Mouse (Mus musculus) thymus, adult 2 months (tissue): ENCODE data around the gene B3galt6. TPM values are rescaled to one million over a fixed set of nuclear protein-coding genes. Genes with fewer than 3 reads are reported as not detected.

Experiments used
- DNase-seq: peaks from one replicate; pipeline ENCODE4 v3.0.0; 2021
- H3K27ac ChIP-seq: fragments of 200-500 bp; 2 replicates; pipeline ENCODE4 v1.5.1; 2012; ENCODE audit warnings: low read length, control low read depth; ENCODE audit not compliant: control insufficient read depth, insufficient read depth
- H3K27me3 ChIP-seq: fragments of 200-500 bp; 2 replicates; pipeline ENCODE4 v1.6.1; 2012; ENCODE audit warnings: mild to moderate bottlenecking, low read length, moderate library complexity, mixed read lengths; ENCODE audit not compliant: control insufficient read depth, insufficient read depth
- H3K36me3 ChIP-seq: fragments of 200-500 bp; 2 replicates; pipeline ENCODE4 v1.6.1; 2012; ENCODE audit warnings: mild to moderate bottlenecking, low read length, moderate library complexity; ENCODE audit not compliant: control insufficient read depth, insufficient read depth
- H3K4me1 ChIP-seq: fragments of 200-500 bp; replicated peaks from 2 replicates; pipeline ENCODE4 v1.6.1; 2012; ENCODE audit warnings: low read length; ENCODE audit not compliant: control insufficient read depth, insufficient read depth
- H3K4me3 ChIP-seq: fragments of 200-500 bp; 2 replicates; pipeline ENCODE4 v1.5.1; 2012; ENCODE audit warnings: mild to moderate bottlenecking, low read length, control low read depth, moderate library complexity; ENCODE audit not compliant: control insufficient read depth, insufficient read depth
- CTCF ChIP-seq: fragments of 200-500 bp; IDR thresholded peaks from 2 replicates; pipeline ENCODE4 v1.5.1; 2012; ENCODE audit warnings: mild to moderate bottlenecking, control low read depth, low read length, moderate library complexity, borderline replicate concordance; ENCODE audit not compliant: control insufficient read depth, poor library complexity, insufficient read depth; ENCODE audit errors: extremely low read depth
- POLR2A ChIP-seq: fragments of 200-500 bp; IDR thresholded peaks from 2 replicates; pipeline ENCODE4 v1.6.1; 2012; ENCODE audit warnings: mild to moderate bottlenecking, low read length, control low read depth, moderate library complexity; ENCODE audit not compliant: control insufficient read depth, poor library complexity, insufficient read depth; ENCODE audit errors: extremely low read depth
- WGBS: fragments of 180-500 bp; shearing (Covaris S2); methylation state at CpG from one replicate; pipeline ENCODE4 v1.1.7; 2018; 5-methylcytosine and 5-hydroxymethylcytosine counted together
- polyA plus RNA-seq: library from polyadenylated mRNA; depleted of rRNA; stranded (reverse); fragments of >200 nt; gene quantifications from 2 replicates; pipeline ENCODE4 v1.2.3, GENCODE M21; 2012

Gene B3galt6
- polyA plus RNA-seq, 1 experiment: 9.5 TPM

DNA sequence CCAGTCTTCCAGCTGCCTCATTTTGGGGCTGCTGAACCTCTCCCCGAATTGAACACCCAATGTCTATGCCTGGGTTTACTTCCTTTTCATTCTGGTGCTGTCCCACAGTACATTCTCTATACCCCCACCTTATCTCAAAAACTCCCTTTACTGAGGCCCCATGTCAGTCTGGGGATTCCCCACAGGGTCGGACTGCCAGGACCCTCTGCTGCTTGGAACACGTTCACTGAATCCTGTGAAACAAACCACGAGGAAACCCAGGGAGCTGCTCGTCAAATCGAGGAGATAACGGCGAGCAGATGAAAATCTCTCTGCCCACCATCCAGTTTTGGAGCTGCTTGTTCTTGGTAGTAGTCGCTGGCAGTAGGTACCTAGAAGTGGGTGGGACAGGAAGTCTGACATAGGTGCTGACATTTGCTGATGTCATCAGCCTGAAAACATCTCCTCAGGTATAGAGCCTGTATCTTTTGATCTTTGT, 29.5 kb upstream of the B3galt6 start:
- TF ChIP-seq POLR2A: no peak
- no peak for TF ChIP-seq CTCF
- 34% methylated on average over 9 of the region's 9 CpGs for WGBS
- H3K27me3 ChIP-seq: no peaks in the 10 kb centered on the region

GRCm38 (mm10) chr4:156021381-156021780, 28.9 kb upstream of the B3galt6 start:
- WGBS: 46% methylated on average over 3 of the region's 3 CpGs
- TF ChIP-seq CTCF (no peak), POLR2A (no peak)
- H3K27ac ChIP-seq: peak overlapping the region; percentile 97
- no peaks in the 10 kb centered on the region for H3K27me3 ChIP-seq
- H3K36me3 ChIP-seq: no peaks in the 10 kb centered on the region
- H3K4me3 ChIP-seq: no peak overlapping the region; the same call in 1 of the 2 replicates
- DNase-seq: no peak
- peaks cover 25% of the 10 kb centered on the region for H3K4me1 ChIP-seq

More for the DNA sequence above, 29.5 kb upstream of the B3galt6 start:
- DNase-seq: no peak
- Histone ChIP-seq H3K4me1 (peaks cover 30% of the 10 kb centered on the region), H3K27ac (peak overlapping the region; percentile 97), H3K4me3 (peak overlapping the region; percentile 15), H3K36me3 (no peaks in the 10 kb centered on the region)

DNA sequence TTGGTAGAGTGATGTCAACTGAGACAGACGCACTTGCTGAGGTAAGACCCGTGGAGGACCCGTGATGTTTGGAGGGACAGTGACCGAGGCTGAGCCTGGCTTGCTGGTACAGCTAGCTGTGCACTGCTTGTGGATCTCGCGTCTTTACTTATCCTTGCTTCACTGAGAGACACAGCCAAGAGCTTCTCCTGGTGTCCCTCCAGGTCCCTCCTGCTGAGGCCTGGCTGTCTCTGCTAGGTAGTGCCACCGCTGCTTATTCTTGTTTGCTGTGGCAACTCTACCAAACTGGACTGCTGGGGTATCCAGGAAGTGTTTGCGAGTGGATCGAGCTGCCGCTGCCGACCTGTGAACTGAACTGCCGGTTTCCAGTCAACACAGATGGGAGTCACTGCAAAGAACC, 27.3 kb upstream of the B3galt6 start:
- Histone ChIP-seq H3K36me3 (no peaks in the 10 kb centered on the region), H3K27me3 (no peaks in the 10 kb centered on the region), H3K27ac (no peak overlapping the region), H3K4me3 (no peak overlapping the region), H3K4me1 (peaks cover 19% of the 10 kb centered on the region)
- TF ChIP-seq POLR2A (no peak), CTCF (no peak)
- 97% methylated on average over 12 of the region's 12 CpGs for WGBS
- DNase-seq: no peak

DNA sequence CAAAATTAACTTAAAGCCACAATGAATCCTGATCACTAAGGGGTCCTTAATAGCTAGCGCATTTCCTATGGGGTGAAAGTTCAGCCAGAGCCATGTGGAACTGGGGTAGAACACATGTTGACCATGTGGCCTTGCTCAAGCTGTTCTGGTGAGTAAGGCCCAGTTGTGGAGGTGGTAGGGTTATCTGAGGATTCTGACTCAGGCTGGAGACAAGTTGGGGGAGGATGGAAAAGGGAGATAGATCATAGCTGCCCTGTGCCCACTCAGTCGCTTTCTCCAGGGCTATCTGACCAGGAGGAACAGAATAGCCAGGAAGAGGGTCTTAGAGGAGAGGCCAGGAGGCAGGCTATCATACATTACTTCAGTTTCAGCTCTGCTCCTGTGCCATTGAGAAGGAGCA, 22.0 kb upstream of the B3galt6 start:
- peaks cover 24% of the 10 kb centered on the region for H3K36me3 ChIP-seq
- H3K27ac ChIP-seq: no peak overlapping the region
- 98% methylated on average over 2 of the region's 2 CpGs for WGBS
- 0 out of 2 replicates have a peak, but pooled peaks cover 4% of the 10 kb centered on the region for H3K4me1 ChIP-seq
- DNase-seq: no peak
- H3K4me3 ChIP-seq: no peak overlapping the region
- TF ChIP-seq CTCF (no peak), POLR2A (no peak)
- no peaks in the 10 kb centered on the region for H3K27me3 ChIP-seq

- peak within 1 kb of the TSS; percentile 29; the same call in 1 of the 2 replicates for H3K27ac ChIP-seq
- no peak for TF ChIP-seq POLR2A
- TF ChIP-seq CTCF: no peak
- 0 out of 2 replicates have a peak, but pooled peaks cover 4% of the 10 kb centered on the region for H3K4me1 ChIP-seq
- peak within 1 kb of the TSS; percentile 25; the same call in 1 of the 2 replicates for H3K4me3 ChIP-seq
- H3K27me3 ChIP-seq: no peaks in the 10 kb centered on the region
- peaks cover 32% of the 10 kb centered on the region for H3K36me3 ChIP-seq
- 90% methylated on average over 8 of the region's 8 CpGs for WGBS
- no peak for DNase-seq
These were observed 21.2 kb upstream of the B3galt6 start, which contains the start of gene Tnfrsf4 for GRCm38 (mm10) chr4:156013637-156014036. Tnfrsf4 (plus strand) TSS chr4:156013843.

- Histone ChIP-seq H3K27me3 (no peaks in the 10 kb centered on the region), H3K27ac (no peak overlapping the region), H3K36me3 (peaks cover 74% of the 10 kb centered on the region), H3K4me3 (no peak overlapping the region), H3K4me1 (no peaks in the 10 kb centered on the region)
- no peak for TF ChIP-seq CTCF
- TF ChIP-seq POLR2A: no peak
- DNase-seq: no peak
- 97% methylated on average over 4 of the region's 4 CpGs for WGBS
These were observed 15.9 kb upstream of the B3galt6 start for GRCm38 (mm10) chr4:156008369-156008768.

DNA sequence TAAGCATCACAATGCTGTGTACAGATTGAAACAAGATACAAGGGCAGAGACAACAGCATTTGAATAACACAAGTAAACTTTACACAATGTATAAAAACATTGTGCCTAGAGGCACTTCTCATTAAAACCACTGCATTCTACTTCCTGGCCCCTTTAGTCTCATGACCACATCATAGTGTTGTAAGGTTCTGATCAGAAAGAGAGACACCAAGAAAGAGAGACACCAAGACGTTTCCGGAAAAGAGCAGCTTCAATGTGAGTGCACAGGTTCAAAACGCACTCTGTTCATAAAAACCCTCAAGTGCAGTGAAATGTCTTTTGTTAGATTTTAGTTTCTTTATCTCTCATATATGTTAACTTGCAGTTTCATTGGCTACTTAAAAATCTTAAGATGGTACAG, 11.7 kb upstream of the B3galt6 start:
- 27% methylated on average over 3 of the region's 3 CpGs for WGBS
- peaks cover 85% of the 10 kb centered on the region for H3K36me3 ChIP-seq
- DNase-seq: no peak

More for the DNA sequence above, 11.7 kb upstream of the B3galt6 start:
- H3K4me1 ChIP-seq: no peaks in the 10 kb centered on the region
- no peak for TF ChIP-seq POLR2A
- no peak for TF ChIP-seq CTCF
- no peak overlapping the region for H3K27ac ChIP-seq
- no peak overlapping the region for H3K4me3 ChIP-seq
- no peaks in the 10 kb centered on the region for H3K27me3 ChIP-seq
